Mouse (Mus musculus) liver, embryonic 13.5 days (tissue): ENCODE data around the gene Hspb8. TPM values are rescaled to one million over a fixed set of nuclear protein-coding genes. Genes with fewer than 3 reads are reported as not detected.

Experiments used
- ATAC-seq: fragments of 200-750 bp; cut with Nextera tagmentation; 2 replicates; pipeline ENCODE4 v1.8.0; 2017; ENCODE audit warnings: low read depth, mild to moderate bottlenecking, moderate number of reproducible peaks, moderate library complexity
- DNase-seq: peaks from one replicate; pipeline ENCODE4 v3.0.0; 2022
- H3K27ac ChIP-seq: fragments of 300-500 bp; sonication (generic); 2 replicates; pipeline ENCODE4 v1.5.1; 2015; ENCODE audit warnings: moderate library complexity, mild to moderate bottlenecking, inconsistent platforms
- H3K27me3 ChIP-seq: fragments of 300-500 bp; sonication (generic); 2 replicates; pipeline ENCODE4 v1.6.1; 2015; ENCODE audit warnings: mild to moderate bottlenecking, inconsistent platforms
- H3K36me3 ChIP-seq: fragments of 300-500 bp; sonication (generic); 2 replicates; pipeline ENCODE4 v1.6.1; 2015; ENCODE audit warnings: mild to moderate bottlenecking, inconsistent platforms
- H3K4me1 ChIP-seq: fragments of 300-500 bp; sonication (generic); replicated peaks from 2 replicates; pipeline ENCODE4 v1.6.1; 2015; ENCODE audit warnings: inconsistent platforms
- H3K4me2 ChIP-seq: fragments of 300-500 bp; sonication (generic); 2 replicates; pipeline ENCODE4 v1.6.1; 2015; ENCODE audit warnings: inconsistent platforms, mild to moderate bottlenecking, moderate library complexity
- H3K4me3 ChIP-seq: fragments of 300-500 bp; sonication (generic); replicated peaks from 2 replicates; pipeline ENCODE4 v1.5.1; 2015; ENCODE audit warnings: mild to moderate bottlenecking, inconsistent platforms
- H3K9ac ChIP-seq: fragments of 300-500 bp; sonication (generic); 2 replicates; pipeline ENCODE4 v1.6.1; 2015; ENCODE audit warnings: mild to moderate bottlenecking, inconsistent platforms
- H3K9me3 ChIP-seq: fragments of 300-500 bp; sonication (generic); replicated peaks from 2 replicates; pipeline ENCODE4 v1.6.1; 2016; ENCODE audit warnings: inconsistent platforms
- WGBS: fragments of 180-500 bp; shearing (Covaris S2); methylation state at CpG from one replicate; pipeline ENCODE4 v1.1.7; 2015; ENCODE audit not compliant: insufficient replicate concordance; 5-methylcytosine and 5-hydroxymethylcytosine counted together
- polyA plus RNA-seq: library from polyadenylated mRNA; unstranded; fragments of >200 nt; fragmentation: Nextera tagmentation; extraction: Ambion mirVana; gene quantifications from 2 replicates; pipeline ENCODE4 v1.2.1, GENCODE M21; 2015

Gene Hspb8
- polyA plus RNA-seq, 1 experiment from 2014 or later, result 1.1 TPM

GRCm38 (mm10) chr5:116407936-116408335, 14.7 kb downstream of the Hspb8 start:
- no peak for ATAC-seq
- 33% methylated on average over 6 of the region's 6 CpGs for WGBS
- no peak overlapping the region for H3K4me2 ChIP-seq
- no peak overlapping the region for H3K9ac ChIP-seq
- peaks cover 4% of the 10 kb centered on the region; the same call in 1 of the 2 replicates for H3K4me1 ChIP-seq
- no peak overlapping the region for H3K27ac ChIP-seq
- H3K9me3 ChIP-seq, result no peaks in the 10 kb centered on the region
- H3K36me3 ChIP-seq, result no peaks in the 10 kb centered on the region
- no peak for DNase-seq
- H3K27me3 ChIP-seq, result no peaks in the 10 kb centered on the region
- no peak overlapping the region for H3K4me3 ChIP-seq

GRCm38 (mm10) chr5:116407321-116407720, 15.3 kb downstream of the Hspb8 start:
- no peak overlapping the region for H3K27ac ChIP-seq
- no peaks in the 10 kb centered on the region for H3K27me3 ChIP-seq
- no peak overlapping the region for H3K4me2 ChIP-seq
- 35% methylated on average over 4 of the region's 4 CpGs for WGBS
- H3K4me3 ChIP-seq, result no peak overlapping the region
- H3K9ac ChIP-seq, result no peak overlapping the region
- peaks cover 4% of the 10 kb centered on the region; the same call in 1 of the 2 replicates for H3K4me1 ChIP-seq
- no peak for DNase-seq
- ATAC-seq, result no peak
- H3K9me3 ChIP-seq, result no peaks in the 10 kb centered on the region
- H3K36me3 ChIP-seq, result no peaks in the 10 kb centered on the region

- Histone ChIP-seq H3K9ac (no peak overlapping the region), H3K4me3 (no peak overlapping the region), H3K27me3 (no peaks in the 10 kb centered on the region), H3K4me2 (no peak overlapping the region), H3K27ac (no peak overlapping the region), H3K9me3 (no peaks in the 10 kb centered on the region), H3K4me1 (peaks cover 4% of the 10 kb centered on the region; the same call in 1 of the 2 replicates), H3K36me3 (no peaks in the 10 kb centered on the region)
- DNase-seq (no peak), ATAC-seq (no peak)
- 50% methylated on average over 3 of the region's 3 CpGs for WGBS
Observed at GRCm38 (mm10) chr5:116406507-116406906, 16.2 kb downstream of the Hspb8 start.

GRCm38 (mm10) chr5:116405934-116406333, 16.7 kb downstream of the Hspb8 start:
- no peak for ATAC-seq
- Histone ChIP-seq H3K9me3 (no peaks in the 10 kb centered on the region), H3K36me3 (no peaks in the 10 kb centered on the region), H3K27me3 (no peaks in the 10 kb centered on the region), H3K27ac (no peak overlapping the region), H3K4me1 (peaks cover 4% of the 10 kb centered on the region; the same call in 1 of the 2 replicates), H3K4me2 (no peak overlapping the region), H3K4me3 (no peak overlapping the region), H3K9ac (no peak overlapping the region)
- WGBS, result 78% methylated on average over 1 of the region's 1 CpGs
- DNase-seq, result no peak

GRCm38 (mm10) chr5:116404063-116404462, 18.6 kb downstream of the Hspb8 start:
- Histone ChIP-seq H3K27me3 (no peaks in the 10 kb centered on the region), H3K4me1 (no peaks in the 10 kb centered on the region), H3K4me3 (no peak overlapping the region), H3K4me2 (no peak overlapping the region), H3K36me3 (no peaks in the 10 kb centered on the region), H3K9ac (no peak overlapping the region), H3K9me3 (no peaks in the 10 kb centered on the region), H3K27ac (no peak overlapping the region)
- WGBS, result 58% methylated on average over 2 of the region's 2 CpGs
- no peak for ATAC-seq
- no peak for DNase-seq

GRCm38 (mm10) chr5:116400801-116401200, 21.9 kb downstream of the Hspb8 start:
- no peak for ATAC-seq
- Histone ChIP-seq H3K27me3 (no peaks in the 10 kb centered on the region), H3K4me2 (no peak overlapping the region), H3K9me3 (no peaks in the 10 kb centered on the region), H3K4me3 (no peak overlapping the region), H3K4me1 (no peaks in the 10 kb centered on the region), H3K9ac (no peak overlapping the region), H3K27ac (no peak overlapping the region), H3K36me3 (no peaks in the 10 kb centered on the region)
- 67% methylated on average over 3 of the region's 3 CpGs for WGBS
- DNase-seq, result no peak

GRCm38 (mm10) chr5:116400042-116400730, 22.5 kb downstream of the Hspb8 start:
- no peak overlapping the region for H3K27ac ChIP-seq
- no peaks in the 10 kb centered on the region for H3K36me3 ChIP-seq
- DNase-seq (no peak), ATAC-seq (no peak)
- H3K4me2 ChIP-seq, result no peak overlapping the region
- 58% methylated on average over 8 of the region's 8 CpGs for WGBS
- no peaks in the 10 kb centered on the region for H3K4me1 ChIP-seq
- no peak overlapping the region for H3K4me3 ChIP-seq
- H3K9me3 ChIP-seq, result no peaks in the 10 kb centered on the region
- no peaks in the 10 kb centered on the region for H3K27me3 ChIP-seq
- no peak overlapping the region for H3K9ac ChIP-seq

- Histone ChIP-seq H3K9ac (no peak overlapping the region), H3K4me3 (no peak overlapping the region), H3K4me2 (no peak overlapping the region), H3K27ac (no peak overlapping the region), H3K27me3 (no peaks in the 10 kb centered on the region), H3K9me3 (no peaks in the 10 kb centered on the region), H3K36me3 (no peaks in the 10 kb centered on the region), H3K4me1 (no peaks in the 10 kb centered on the region)
- ATAC-seq (no peak), DNase-seq (no peak)
- 55% methylated on average over 5 of the region's 5 CpGs for WGBS
Observed at GRCm38 (mm10) chr5:116396104-116396503, 26.6 kb downstream of the Hspb8 start.

GRCm38 (mm10) chr5:116392603-116393002, 30.1 kb downstream of the Hspb8 start:
- H3K4me2 ChIP-seq, result no peak overlapping the region
- 65% methylated on average over 9 of the region's 9 CpGs for WGBS
- ATAC-seq, result no peak
- no peak overlapping the region for H3K27ac ChIP-seq
- H3K36me3 ChIP-seq, result no peaks in the 10 kb centered on the region
- no peak overlapping the region for H3K9ac ChIP-seq
- no peak overlapping the region for H3K4me3 ChIP-seq
- H3K27me3 ChIP-seq, result no peaks in the 10 kb centered on the region
- H3K4me1 ChIP-seq, result no peaks in the 10 kb centered on the region
- H3K9me3 ChIP-seq, result no peaks in the 10 kb centered on the region
- no peak for DNase-seq

- H3K9ac ChIP-seq, result no peak overlapping the region
- H3K27ac ChIP-seq, result no peak overlapping the region
- no peak overlapping the region for H3K4me2 ChIP-seq
- no peak overlapping the region for H3K4me3 ChIP-seq
- H3K9me3 ChIP-seq, result no peaks in the 10 kb centered on the region
- no peaks in the 10 kb centered on the region for H3K27me3 ChIP-seq
- ATAC-seq (no peak), DNase-seq (no peak)
- no peaks in the 10 kb centered on the region for H3K36me3 ChIP-seq
- WGBS, result 67% methylated on average over 15 of the region's 15 CpGs
- no peaks in the 10 kb centered on the region for H3K4me1 ChIP-seq
Observed at GRCm38 (mm10) chr5:116389856-116390542, 32.7 kb downstream of the Hspb8 start.

- Histone ChIP-seq H3K9ac (no peak overlapping the region), H3K27ac (no peak overlapping the region), H3K36me3 (no peaks in the 10 kb centered on the region), H3K9me3 (no peaks in the 10 kb centered on the region), H3K4me1 (no peaks in the 10 kb centered on the region), H3K27me3 (no peaks in the 10 kb centered on the region), H3K4me3 (no peak overlapping the region), H3K4me2 (no peak overlapping the region)
- WGBS, result 69% methylated on average over 4 of the region's 4 CpGs
- ATAC-seq (no peak), DNase-seq (no peak)
Observed at GRCm38 (mm10) chr5:116389321-116389720, 33.3 kb downstream of the Hspb8 start.
